Mouse (Mus musculus) limb, embryonic 11.5 days (tissue): ENCODE data around the gene Prkca. TPM values are rescaled to one million over a fixed set of nuclear protein-coding genes. Genes with fewer than 3 reads are reported as not detected.

ENCODE experiments used
- ATAC-seq: fragments of 200-750 bp; cut with Nextera tagmentation; 2 replicates; pipeline ENCODE4 v1.8.0; 2017; ENCODE audit warnings: low read depth; ENCODE audit not compliant: insufficient number of reproducible peaks, low FRiP score, low TSS enrichment
- DNase-seq: peaks from one replicate; pipeline ENCODE4 v3.0.0-alpha.2; 2015; ENCODE audit warnings: low spot score
- H3K27ac ChIP-seq: fragments of 300-500 bp; sonication (generic); replicated peaks from 2 replicates; pipeline ENCODE4 v1.5.1; 2014; ENCODE audit warnings: low read depth, mild to moderate bottlenecking, low read length
- H3K27me3 ChIP-seq: fragments of 300-500 bp; sonication (generic); 2 replicates; pipeline ENCODE4 v1.6.1; 2014; ENCODE audit warnings: mild to moderate bottlenecking, low read length, mixed read lengths; ENCODE audit not compliant: control insufficient read depth, insufficient read depth
- H3K36me3 ChIP-seq: fragments of 300-500 bp; sonication (generic); 2 replicates; pipeline ENCODE4 v1.6.1; 2014; ENCODE audit warnings: mild to moderate bottlenecking, low read length, moderate library complexity, mixed read lengths; ENCODE audit not compliant: control insufficient read depth, insufficient read depth
- H3K4me1 ChIP-seq: fragments of 300-500 bp; sonication (generic); 2 replicates; pipeline ENCODE4 v1.6.1; 2014; ENCODE audit warnings: low read length, mixed read lengths; ENCODE audit not compliant: control insufficient read depth, insufficient read depth
- H3K4me2 ChIP-seq: fragments of 300-500 bp; sonication (generic); 2 replicates; pipeline ENCODE4 v1.6.1; 2014; ENCODE audit warnings: low read depth, mild to moderate bottlenecking, moderate library complexity; ENCODE audit not compliant: severe bottlenecking
- H3K4me3 ChIP-seq: fragments of 300-500 bp; sonication (generic); 2 replicates; pipeline ENCODE4 v1.5.1; 2014; ENCODE audit warnings: low read depth, low read length
- H3K9ac ChIP-seq: fragments of 300-500 bp; sonication (generic); 2 replicates; pipeline ENCODE4 v1.6.1; 2014; ENCODE audit warnings: mild to moderate bottlenecking, low read length
- H3K9me3 ChIP-seq: fragments of 300-500 bp; sonication (generic); 2 replicates; pipeline ENCODE4 v1.6.1; 2016; ENCODE audit warnings: low read length; ENCODE audit not compliant: control insufficient read depth
- WGBS: fragments of 180-500 bp; shearing (Covaris S2); extraction: QIAGEN DNeasy Blood & Tissue Kit; methylation state at CpG from one replicate; pipeline ENCODE4 v1.1.7; 2014; 5-methylcytosine and 5-hydroxymethylcytosine counted together
- polyA plus RNA-seq: library from polyadenylated mRNA; unstranded; fragments of >200 nt; fragmentation: Nextera tagmentation; extraction: Ambion mirVana; gene quantifications from 2 replicates; pipeline ENCODE4 v1.2.1, GENCODE M21; 2014

Gene Prkca
- polyA plus RNA-seq, 1 experiment from 2014 or later, result 6.3 TPM

DNA sequence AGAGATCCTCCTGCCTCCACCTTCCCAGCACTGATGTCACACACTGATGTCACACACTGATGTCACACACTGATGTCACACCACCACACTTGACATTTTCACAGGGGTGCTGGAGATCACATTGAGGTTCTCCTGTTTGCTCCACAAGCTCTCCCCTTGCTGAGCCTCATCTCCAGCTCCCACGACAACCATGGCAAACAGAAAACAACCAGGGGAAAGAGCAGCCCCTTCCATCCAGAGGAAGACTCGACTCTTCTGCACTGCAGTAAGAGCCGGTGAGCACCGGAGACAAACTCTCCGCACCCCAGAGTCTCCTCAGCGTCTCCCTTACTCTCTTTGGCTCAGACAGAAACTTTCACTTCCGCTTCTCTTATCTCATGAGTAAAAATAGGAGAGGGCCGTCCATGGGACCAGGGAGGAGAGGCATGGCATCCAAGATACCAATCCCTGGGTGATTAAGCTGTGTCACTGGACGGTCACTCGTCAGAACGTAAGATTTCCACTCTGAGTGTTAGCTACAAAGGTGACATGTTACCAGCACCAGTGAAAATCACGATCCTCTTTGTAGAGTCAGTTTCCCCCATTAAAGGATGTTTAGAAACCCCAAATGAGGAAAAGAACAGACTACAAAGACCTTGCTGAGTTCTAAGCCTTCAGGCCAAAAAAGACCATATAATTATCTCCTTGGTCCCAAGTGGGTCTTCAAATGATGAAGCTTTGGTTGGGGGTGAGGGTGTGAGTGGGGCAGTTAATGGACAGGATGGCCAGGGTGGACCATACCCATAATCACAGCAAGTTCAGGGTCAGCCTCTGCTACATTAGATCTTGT, 95.3 kb downstream of the Prkca start:
- ATAC-seq (no peak), DNase-seq (no peak)
- no peak overlapping the region for H3K27ac ChIP-seq
- H3K4me2 ChIP-seq, result no peak overlapping the region
- H3K4me3 ChIP-seq, result no peak overlapping the region
- H3K36me3 ChIP-seq, result no peaks in the 10 kb centered on the region; the same call in 1 of the 2 replicates
- H3K27me3 ChIP-seq, result no peaks in the 10 kb centered on the region
- 87% methylated on average over 12 of the region's 12 CpGs for WGBS
- no peak overlapping the region for H3K9ac ChIP-seq
- H3K4me1 ChIP-seq, result no peaks in the 10 kb centered on the region
- H3K9me3 ChIP-seq, result no peaks in the 10 kb centered on the region

DNA sequence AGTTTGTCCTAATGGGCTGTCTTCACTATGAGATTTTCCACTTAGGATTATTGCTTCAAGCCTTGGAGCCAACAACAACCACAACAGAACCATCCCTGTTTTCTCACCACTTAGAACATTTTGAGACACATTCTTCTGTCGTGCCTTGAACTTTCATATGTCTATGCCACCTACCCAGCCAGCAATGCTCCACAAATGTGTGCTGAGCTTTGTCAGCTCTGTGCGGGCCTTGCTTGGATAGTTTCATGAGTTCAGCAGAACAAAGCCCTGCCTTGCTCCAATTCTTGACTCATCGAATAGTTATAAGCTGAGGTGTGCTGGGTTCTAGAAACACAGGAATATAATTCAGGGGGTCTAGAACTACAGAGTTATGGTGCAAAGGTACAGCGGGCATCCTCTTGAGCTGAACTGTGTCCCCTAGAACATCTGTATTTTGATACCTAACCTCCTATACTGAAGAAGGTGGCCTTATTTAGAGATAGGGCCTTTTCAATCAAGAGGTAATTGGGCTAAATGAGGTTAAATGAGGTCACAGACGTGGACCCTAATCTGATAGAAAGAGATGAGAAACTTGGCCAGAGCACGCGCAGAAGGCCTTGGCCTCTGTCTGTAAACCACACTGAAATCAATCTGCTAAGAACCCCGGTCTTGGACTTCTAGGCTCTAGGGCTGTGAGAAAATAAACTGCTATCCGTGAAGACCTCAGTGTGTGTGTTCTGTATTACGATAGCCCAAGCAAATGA, 96.4 kb downstream of the Prkca start:
- WGBS, result 88% methylated on average over 10 of the region's 10 CpGs
- Histone ChIP-seq H3K4me2 (no peak overlapping the region), H3K9ac (no peak overlapping the region), H3K27me3 (no peaks in the 10 kb centered on the region), H3K27ac (no peak overlapping the region), H3K4me1 (no peaks in the 10 kb centered on the region), H3K9me3 (no peaks in the 10 kb centered on the region), H3K4me3 (no peak overlapping the region), H3K36me3 (no peaks in the 10 kb centered on the region; the same call in 1 of the 2 replicates)
- ATAC-seq, result no peak
- no peak for DNase-seq

DNA sequence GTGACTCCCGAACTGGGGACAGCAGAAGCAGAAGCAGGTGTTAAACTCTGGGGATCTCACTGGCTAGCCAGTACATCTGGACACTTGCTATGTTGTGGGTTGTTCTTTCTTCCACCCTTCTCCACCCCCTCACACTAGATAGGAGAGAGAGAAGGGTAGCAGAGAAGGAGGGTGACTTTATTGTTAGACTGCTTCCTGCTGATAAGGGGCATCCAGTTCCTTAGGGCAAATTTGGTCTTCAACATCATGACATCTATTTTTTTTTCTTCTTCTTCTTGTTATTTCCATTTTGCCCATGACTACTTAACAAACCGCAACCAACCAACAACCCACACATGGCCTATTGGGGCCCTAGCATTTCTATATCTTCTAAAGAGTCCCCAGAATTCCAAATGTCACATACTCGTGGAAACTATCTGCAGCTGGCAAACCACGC, 97.4 kb downstream of the Prkca start:
- Histone ChIP-seq H3K27me3 (no peaks in the 10 kb centered on the region), H3K4me2 (no peak overlapping the region), H3K36me3 (no peaks in the 10 kb centered on the region; the same call in 1 of the 2 replicates), H3K27ac (no peak overlapping the region), H3K9ac (no peak overlapping the region), H3K4me1 (0 out of 2 replicates have a peak, but pooled peaks cover 2% of the 10 kb centered on the region), H3K4me3 (no peak overlapping the region), H3K9me3 (no peaks in the 10 kb centered on the region)
- WGBS, result 72% methylated on average over 4 of the region's 4 CpGs
- ATAC-seq (no peak), DNase-seq (no peak)

DNA sequence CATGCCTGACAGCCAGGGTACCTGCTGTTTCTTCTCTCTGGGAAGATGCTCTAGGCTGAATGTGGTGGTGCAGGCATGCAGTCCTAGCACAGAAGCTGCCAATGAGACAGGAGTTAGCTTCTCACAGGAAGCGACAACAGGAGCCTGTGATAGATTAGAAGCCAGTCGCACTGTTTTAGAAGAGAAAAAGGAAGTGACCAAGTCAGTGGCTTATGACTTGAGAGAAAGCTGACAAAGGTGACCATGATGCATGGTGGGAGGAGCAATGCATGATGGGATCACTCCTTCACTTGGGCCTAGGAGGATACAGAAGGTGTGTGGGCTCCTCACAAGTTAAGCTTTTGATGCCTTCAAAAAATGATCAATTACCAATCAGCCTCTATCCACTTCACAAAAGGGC, 99.5 kb downstream of the Prkca start:
- Histone ChIP-seq H3K4me1 (0 out of 2 replicates have a peak, but pooled peaks cover 3% of the 10 kb centered on the region), H3K9ac (no peak overlapping the region), H3K4me2 (no peak overlapping the region), H3K9me3 (no peaks in the 10 kb centered on the region), H3K4me3 (no peak overlapping the region), H3K36me3 (no peaks in the 10 kb centered on the region; the same call in 1 of the 2 replicates), H3K27me3 (no peaks in the 10 kb centered on the region), H3K27ac (no peak overlapping the region)
- WGBS, result 66% methylated on average over 2 of the region's 2 CpGs
- ATAC-seq (no peak), DNase-seq (no peak)

DNA sequence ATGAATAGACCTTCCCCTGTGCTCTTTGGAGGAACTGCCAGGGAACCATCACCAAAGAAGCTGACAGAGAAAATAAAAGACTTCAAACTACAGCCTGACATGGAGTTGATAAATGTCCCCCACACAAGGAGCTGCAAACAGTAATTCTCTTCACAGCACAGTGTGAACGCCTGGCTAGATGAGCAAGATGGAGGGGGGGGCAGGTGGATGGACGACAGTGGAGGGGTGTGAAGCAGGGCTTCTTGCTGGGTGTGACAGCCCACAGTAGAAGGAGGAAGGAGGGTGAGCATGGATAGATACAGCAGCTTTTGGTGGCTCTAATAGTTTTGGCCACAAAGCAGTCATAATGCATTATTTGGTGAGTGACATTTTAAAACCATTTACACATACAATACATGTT, 100.1 kb downstream of the Prkca start:
- no peaks in the 10 kb centered on the region for H3K27me3 ChIP-seq
- no peak overlapping the region for H3K4me3 ChIP-seq
- no peaks in the 10 kb centered on the region for H3K9me3 ChIP-seq
- DNase-seq, result no peak
- ATAC-seq, result no peak
- 6% methylated on average over 2 of the region's 2 CpGs for WGBS
- no peak overlapping the region for H3K4me2 ChIP-seq
- no peak overlapping the region for H3K9ac ChIP-seq
- H3K36me3 ChIP-seq, result no peaks in the 10 kb centered on the region; the same call in 1 of the 2 replicates
- H3K27ac ChIP-seq, result no peak overlapping the region
- 0 out of 2 replicates have a peak, but pooled peaks cover 9% of the 10 kb centered on the region for H3K4me1 ChIP-seq

DNA sequence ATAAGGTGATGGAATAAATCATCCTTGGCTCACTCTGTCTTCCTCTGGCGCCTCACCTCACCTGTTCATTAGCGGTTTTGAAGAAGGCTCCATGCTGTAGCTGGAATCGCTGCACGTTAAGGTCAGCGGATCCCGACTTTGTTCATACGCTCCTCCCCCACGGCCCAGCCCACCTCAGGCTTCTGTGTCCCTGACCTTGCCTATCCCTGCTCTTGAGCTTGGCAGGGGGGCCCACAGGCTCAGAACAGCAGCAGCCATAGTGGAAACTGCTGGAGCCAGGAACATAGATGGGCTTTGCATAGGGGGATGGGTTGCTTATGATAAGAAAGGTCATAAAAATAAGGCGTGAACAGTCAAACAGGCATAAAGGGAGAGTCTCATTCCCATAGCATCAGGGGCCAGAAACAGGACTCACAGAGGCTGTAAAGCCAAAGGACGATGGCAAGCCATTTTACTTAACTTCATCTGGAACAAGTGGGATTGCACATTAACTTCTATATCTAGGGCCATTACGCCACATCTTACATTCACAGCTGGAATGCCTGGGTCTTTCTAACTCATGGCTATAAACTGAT, 102.7 kb downstream of the Prkca start:
- no peaks in the 10 kb centered on the region for H3K9me3 ChIP-seq
- no peak overlapping the region for H3K4me3 ChIP-seq
- ATAC-seq, result no peak
- 63% methylated on average over 11 of the region's 11 CpGs for WGBS
- no peaks in the 10 kb centered on the region; the same call in 1 of the 2 replicates for H3K36me3 ChIP-seq
- H3K27me3 ChIP-seq, result no peaks in the 10 kb centered on the region
- H3K9ac ChIP-seq, result no peak overlapping the region
- no peak for DNase-seq
- H3K4me1 ChIP-seq, result peaks cover 21% of the 10 kb centered on the region
- H3K27ac ChIP-seq, result no peak overlapping the region
- no peak overlapping the region for H3K4me2 ChIP-seq

DNA sequence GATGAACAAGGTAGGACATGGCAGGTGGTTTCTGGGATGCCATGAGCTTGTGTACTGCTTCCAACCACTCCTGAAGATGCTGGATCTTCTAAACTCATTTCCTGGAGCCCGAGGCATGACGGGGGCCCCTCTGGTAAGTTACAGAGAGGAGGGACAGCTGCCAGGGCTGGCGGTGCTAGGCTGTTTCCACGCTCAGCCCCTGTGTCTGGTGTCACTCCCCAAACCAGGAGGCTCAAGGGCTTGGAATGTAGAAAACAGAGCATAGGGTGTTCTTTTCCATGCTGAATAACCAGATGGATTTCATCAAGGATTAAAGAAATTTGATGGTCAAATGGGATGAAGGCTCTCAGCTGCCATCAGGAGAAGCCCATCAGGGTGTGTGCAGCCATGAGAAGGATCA, 104.6 kb downstream of the Prkca start:
- Histone ChIP-seq H3K9ac (no peak overlapping the region), H3K4me3 (no peak overlapping the region), H3K27me3 (no peaks in the 10 kb centered on the region), H3K4me2 (no peak overlapping the region), H3K4me1 (peaks cover 21% of the 10 kb centered on the region), H3K36me3 (no peaks in the 10 kb centered on the region), H3K27ac (no peak overlapping the region), H3K9me3 (no peaks in the 10 kb centered on the region)
- ATAC-seq (no peak), DNase-seq (no peak)
- 76% methylated on average over 4 of the region's 4 CpGs for WGBS

DNA sequence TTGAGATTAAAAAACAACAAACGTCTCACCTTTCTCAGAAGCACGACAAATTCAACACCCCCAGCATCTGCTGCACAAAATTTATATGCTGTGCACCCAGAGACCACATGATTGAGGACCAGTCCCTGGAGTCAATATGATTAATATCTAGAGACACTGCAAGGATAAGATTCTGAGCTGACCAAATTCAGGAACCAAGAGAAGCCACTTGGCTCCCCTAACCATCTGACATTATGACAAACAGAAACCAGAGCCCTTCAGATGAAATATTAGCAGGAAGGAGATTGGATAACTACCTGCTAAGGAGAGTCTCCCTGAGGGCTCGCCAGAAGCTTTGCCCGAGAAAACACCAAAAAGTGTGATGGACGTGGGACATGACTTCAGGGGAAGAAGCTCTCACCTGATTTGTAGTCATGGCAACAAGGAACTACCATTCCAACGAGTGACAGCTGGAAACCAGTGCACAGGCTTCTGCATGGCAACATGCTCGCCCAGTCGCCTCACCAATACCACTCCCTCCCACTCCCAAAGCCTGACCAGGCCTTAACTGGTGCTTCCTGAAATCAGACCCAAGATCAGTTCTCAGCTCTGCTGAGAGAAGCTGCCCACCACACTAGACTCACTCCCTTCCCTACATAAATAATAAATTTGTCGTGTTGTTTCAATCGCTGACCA, 106.8 kb downstream of the Prkca start:
- Histone ChIP-seq H3K4me1 (peaks cover 21% of the 10 kb centered on the region), H3K9ac (no peak overlapping the region), H3K4me2 (no peak overlapping the region), H3K36me3 (no peaks in the 10 kb centered on the region), H3K4me3 (no peak overlapping the region), H3K27ac (no peak overlapping the region), H3K27me3 (no peaks in the 10 kb centered on the region), H3K9me3 (no peaks in the 10 kb centered on the region)
- WGBS, result 50% methylated on average over 10 of the region's 10 CpGs
- no peak for DNase-seq
- ATAC-seq, result no peak
